Mouse (Mus musculus): Measurements from ENCODE around the gene Opcml. TPM values are rescaled to one million over a fixed set of nuclear protein-coding genes. Genes with fewer than 3 reads are reported as not detected.

Gene Opcml
- 1.7 and 3.3 TPM in 2 replicates for polyA plus RNA-seq (2015; fragmentation: Nextera tagmentation; extraction: Ambion mirVana)

DNA sequence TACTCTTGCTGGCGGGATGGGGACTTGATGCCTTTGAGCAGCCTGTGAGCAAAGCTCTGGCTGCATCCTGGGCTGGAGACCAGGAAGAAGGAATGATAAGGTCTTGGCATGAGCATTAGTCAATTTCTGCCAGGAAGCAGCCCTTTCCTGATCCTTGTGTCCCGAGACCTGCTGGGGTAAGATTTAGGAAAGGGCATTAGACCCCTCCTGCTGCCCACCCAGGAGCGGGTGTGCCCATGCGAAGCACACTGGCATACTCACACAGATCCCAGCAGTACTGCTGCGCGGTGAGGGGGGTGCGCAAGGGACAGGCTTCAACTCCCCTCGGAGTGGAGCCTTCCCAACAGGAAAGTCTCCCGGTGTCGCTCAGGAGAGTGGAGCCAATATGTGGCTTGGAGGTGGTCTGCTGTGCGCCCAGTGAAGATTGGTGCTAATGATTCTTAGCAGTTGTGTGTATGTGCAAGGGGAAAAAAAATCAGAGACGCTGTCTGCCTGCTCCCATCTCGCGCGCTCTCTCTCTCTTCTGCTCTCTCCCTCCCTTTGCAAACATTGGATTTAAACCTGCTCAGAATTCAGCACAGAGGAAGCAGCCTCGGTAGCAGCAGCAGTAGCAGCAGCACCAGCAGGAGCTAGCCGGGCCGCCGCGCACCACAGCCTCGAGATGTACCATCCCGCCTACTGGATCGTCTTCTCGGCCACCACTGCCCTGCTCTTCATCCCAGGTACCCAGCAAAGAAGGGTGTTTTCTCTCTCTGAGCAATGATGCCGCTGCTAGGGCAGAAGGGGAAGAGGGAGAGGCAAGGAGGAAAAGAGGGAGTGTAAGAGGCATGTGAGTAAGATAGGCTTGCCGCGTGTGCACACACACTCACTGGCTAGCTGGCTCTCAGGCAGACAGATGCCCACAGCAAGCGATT lies at the start of gene Opcml:
Gene Opcml (plus strand): TSS at position 51 of the 914 bp plus-strand sequence.
- Histone ChIP-seq H3K27ac (no peak within 1 kb of the TSS), H3K9me3 (replicated peaks) (no peaks in the 10 kb centered on the region), H3K9ac (0 out of 2 replicates have a peak within 1 kb of the TSS, but pooled peaks have one; percentile 4), H3K4me2 (peak within 1 kb of the TSS; percentile 65), H3K27me3 (peaks cover 39% of the 10 kb centered on the region), H3K36me3 (no peaks in the 10 kb centered on the region), H3K4me3 (peak within 1 kb of the TSS; percentile 37), H3K4me1 (replicated peaks) (peaks cover 13% of the 10 kb centered on the region)
- no peak; the same call in 1 of the 2 replicates for ATAC-seq (replicated peaks; ENCODE audit: insufficient number of reproducible peaks, insufficient read depth, low FRiP score, low read depth)
- WGBS = 2% methylated on average over 28 of the region's 28 CpGs

- Histone ChIP-seq H3K36me3 (no peaks in the 10 kb centered on the region), H3K27ac (no peak overlapping the region), H3K4me1 (replicated peaks) (no peaks in the 10 kb centered on the region), H3K9me3 (replicated peaks) (no peaks in the 10 kb centered on the region), H3K4me3 (no peak overlapping the region), H3K9ac (no peak overlapping the region), H3K27me3 (no peaks in the 10 kb centered on the region), H3K4me2 (no peak overlapping the region)
- 62% methylated on average over 1 of the region's 1 CpGs for WGBS
- no peak for ATAC-seq (replicated peaks; ENCODE audit: insufficient number of reproducible peaks, insufficient read depth, low FRiP score, low read depth)
These were observed 31.9 kb upstream of the Opcml start for GRCm38 (mm10) chr9:27758709-27759108.

DNA sequence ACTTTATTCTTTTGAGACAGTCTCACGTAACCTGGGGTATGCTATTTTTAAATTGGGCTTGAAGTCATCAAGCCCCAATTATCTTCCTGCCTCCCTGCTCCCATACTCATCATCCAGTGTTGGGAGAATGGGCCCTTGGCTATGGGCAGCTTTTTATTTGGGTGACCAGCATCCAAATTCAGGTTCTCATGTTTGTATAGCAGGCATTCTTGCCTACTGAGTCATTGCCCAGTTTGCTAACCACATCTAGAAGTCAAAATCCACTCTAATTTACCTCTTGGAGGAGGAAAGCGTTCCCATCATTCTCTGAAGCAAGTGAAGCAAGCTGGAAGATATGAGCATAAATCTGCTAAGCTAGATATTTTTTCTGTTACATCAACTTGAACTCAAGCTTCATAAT lies 29.4 kb upstream of the Opcml start:
- no peak overlapping the region for H3K4me3 ChIP-seq
- no peaks in the 10 kb centered on the region for H3K36me3 ChIP-seq
- 74% methylated on average over 2 of the region's 2 CpGs for WGBS
- no peaks in the 10 kb centered on the region for H3K9me3 ChIP-seq (replicated peaks)
- H3K4me2 ChIP-seq = no peak overlapping the region
- no peak overlapping the region for H3K9ac ChIP-seq
- H3K4me1 ChIP-seq (replicated peaks) = no peaks in the 10 kb centered on the region
- no peak for ATAC-seq (replicated peaks; ENCODE audit: insufficient number of reproducible peaks, insufficient read depth, low FRiP score, low read depth)
- no peak overlapping the region for H3K27ac ChIP-seq
- no peaks in the 10 kb centered on the region for H3K27me3 ChIP-seq

- Histone ChIP-seq H3K27ac (no peak overlapping the region), H3K36me3 (no peaks in the 10 kb centered on the region), H3K4me3 (no peak overlapping the region), H3K4me1 (replicated peaks) (no peaks in the 10 kb centered on the region), H3K4me2 (no peak overlapping the region), H3K9ac (no peak overlapping the region), H3K9me3 (replicated peaks) (no peaks in the 10 kb centered on the region), H3K27me3 (no peaks in the 10 kb centered on the region)
- 88% methylated on average over 3 of the region's 3 CpGs for WGBS
- no peak for ATAC-seq (replicated peaks; ENCODE audit: insufficient number of reproducible peaks, insufficient read depth, low FRiP score, low read depth)
These were observed 24.1 kb upstream of the Opcml start for GRCm38 (mm10) chr9:27766446-27766845.

DNA sequence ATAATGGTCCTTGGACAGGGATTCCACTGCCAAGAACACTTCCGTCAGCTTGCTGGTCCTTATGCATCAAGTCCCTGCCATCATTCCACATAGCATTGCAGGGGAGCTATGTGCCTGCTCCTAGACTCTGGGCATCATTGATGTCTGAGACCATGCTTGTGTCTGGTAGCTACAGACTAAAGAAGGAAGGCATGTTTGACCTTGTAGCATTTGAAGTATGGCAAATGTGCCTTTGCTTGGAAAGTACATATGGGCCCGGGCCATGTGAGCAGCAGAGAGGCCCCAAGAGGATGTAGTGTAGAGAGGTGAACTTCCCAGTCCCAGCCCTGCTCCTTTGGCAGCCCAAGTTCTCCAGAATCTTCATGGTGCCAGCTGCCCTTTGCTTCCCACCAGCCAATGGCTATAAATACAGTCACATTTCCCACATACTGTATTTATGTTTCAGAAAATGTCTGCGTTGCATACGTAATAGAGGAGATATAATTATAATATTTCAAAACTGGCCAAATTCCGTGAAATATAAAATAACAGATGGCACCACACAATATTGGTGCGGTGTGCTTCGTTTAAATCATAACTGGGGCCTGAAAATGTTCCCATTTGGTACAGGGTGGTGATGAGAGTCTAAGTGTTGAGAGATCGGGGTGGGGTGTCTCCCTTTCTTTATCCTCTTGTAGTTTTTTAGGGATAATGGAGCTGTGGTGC lies 23.2 kb upstream of the Opcml start:
- WGBS = 82% methylated on average over 8 of the region's 8 CpGs
- no peak overlapping the region for H3K4me2 ChIP-seq
- ATAC-seq (replicated peaks; ENCODE audit: insufficient number of reproducible peaks, insufficient read depth, low FRiP score, low read depth) = no peak
- H3K27ac ChIP-seq = no peak overlapping the region
- H3K4me1 ChIP-seq (replicated peaks) = no peaks in the 10 kb centered on the region
- no peak overlapping the region for H3K4me3 ChIP-seq
- no peaks in the 10 kb centered on the region for H3K36me3 ChIP-seq
- H3K27me3 ChIP-seq = no peaks in the 10 kb centered on the region
- no peak overlapping the region for H3K9ac ChIP-seq
- no peaks in the 10 kb centered on the region for H3K9me3 ChIP-seq (replicated peaks)

DNA sequence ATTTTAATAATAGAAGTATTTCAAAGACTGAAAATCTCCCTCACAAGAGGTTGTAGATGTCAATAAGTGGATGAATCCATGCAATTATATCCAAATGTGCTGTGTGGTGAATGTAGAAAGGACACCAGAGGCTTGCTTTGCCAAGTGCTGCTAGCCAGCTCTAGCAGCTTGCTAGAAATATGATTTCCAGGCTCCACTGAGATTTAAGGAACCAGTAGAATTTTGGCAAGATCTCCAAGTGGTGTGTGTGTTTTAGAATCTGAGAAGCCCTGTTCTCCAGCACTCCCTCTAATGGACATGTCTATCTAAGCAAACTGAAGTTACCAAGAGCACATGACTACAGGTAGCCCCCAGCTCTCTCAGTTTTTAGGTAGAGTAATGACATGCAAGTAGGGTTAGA lies 21.8 kb upstream of the Opcml start:
- H3K4me2 ChIP-seq = no peak overlapping the region
- no peak overlapping the region for H3K9ac ChIP-seq
- H3K4me1 ChIP-seq (replicated peaks) = no peaks in the 10 kb centered on the region
- H3K27me3 ChIP-seq = no peaks in the 10 kb centered on the region
- H3K9me3 ChIP-seq (replicated peaks) = no peaks in the 10 kb centered on the region
- no peaks in the 10 kb centered on the region for H3K36me3 ChIP-seq
- H3K4me3 ChIP-seq = no peak overlapping the region
- H3K27ac ChIP-seq = no peak overlapping the region
- ATAC-seq (replicated peaks; ENCODE audit: insufficient number of reproducible peaks, insufficient read depth, low FRiP score, low read depth) = no peak

- Histone ChIP-seq H3K4me1 (replicated peaks) (no peaks in the 10 kb centered on the region), H3K9ac (no peak overlapping the region), H3K9me3 (replicated peaks) (no peaks in the 10 kb centered on the region), H3K36me3 (no peaks in the 10 kb centered on the region), H3K27me3 (no peaks in the 10 kb centered on the region), H3K27ac (no peak overlapping the region), H3K4me2 (no peak overlapping the region), H3K4me3 (no peak overlapping the region)
- ATAC-seq (replicated peaks; ENCODE audit: insufficient number of reproducible peaks, insufficient read depth, low FRiP score, low read depth) = no peak
- WGBS = 66% methylated on average over 6 of the region's 6 CpGs
These were observed 9.1 kb upstream of the Opcml start for GRCm38 (mm10) chr9:27781291-27781993.

DNA sequence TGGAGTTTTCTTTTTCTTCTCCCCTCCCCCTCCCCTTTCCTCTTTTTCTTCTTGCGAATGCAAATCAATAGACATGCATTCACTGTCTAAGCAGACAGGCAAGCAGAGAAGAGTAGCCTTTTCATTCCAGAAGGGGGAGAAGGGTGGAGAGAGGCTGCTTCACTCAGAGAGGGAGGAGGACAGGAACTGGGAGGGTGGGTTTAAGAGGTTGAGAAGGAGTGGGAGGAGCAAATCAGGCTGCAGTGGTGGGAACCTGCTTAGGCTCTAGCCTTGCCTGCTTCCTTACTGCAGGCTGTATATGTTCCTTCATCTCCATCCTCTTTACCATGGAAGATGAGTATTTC lies 8.6 kb upstream of the Opcml start:
- no peak overlapping the region for H3K9ac ChIP-seq
- H3K36me3 ChIP-seq = no peaks in the 10 kb centered on the region
- no peaks in the 10 kb centered on the region for H3K27me3 ChIP-seq
- no peaks in the 10 kb centered on the region for H3K4me1 ChIP-seq (replicated peaks)
- H3K4me3 ChIP-seq = no peak overlapping the region
- no peak overlapping the region for H3K4me2 ChIP-seq
- H3K27ac ChIP-seq = no peak overlapping the region
- H3K9me3 ChIP-seq (replicated peaks) = no peaks in the 10 kb centered on the region
- ATAC-seq (replicated peaks; ENCODE audit: insufficient number of reproducible peaks, insufficient read depth, low FRiP score, low read depth) = no peak
- 43% methylated on average over 1 of the region's 1 CpGs for WGBS

DNA sequence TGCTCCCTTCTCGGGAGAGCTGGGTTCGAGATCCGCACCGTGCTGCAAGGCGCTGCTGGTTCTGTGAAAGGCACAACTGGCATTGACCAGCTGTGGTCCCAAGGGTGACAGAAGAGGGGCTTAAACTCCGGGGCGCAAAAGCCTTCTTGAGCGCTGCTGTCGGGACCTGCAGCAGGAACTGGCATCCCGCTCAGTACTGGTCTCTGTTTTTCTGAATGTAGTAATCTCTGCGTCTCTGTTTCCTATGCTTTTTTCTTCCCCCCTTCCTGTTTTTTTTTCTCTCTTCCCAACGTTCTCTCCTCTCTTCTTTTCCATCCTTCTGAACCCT lies 1.0 kb downstream of the Opcml start:
- Histone ChIP-seq H3K4me1 (replicated peaks) (peaks cover 13% of the 10 kb centered on the region), H3K36me3 (no peaks in the 10 kb centered on the region), H3K9ac (0 out of 2 replicates have a peak overlapping the region, but pooled peaks have one; percentile 4), H3K9me3 (replicated peaks) (no peaks in the 10 kb centered on the region), H3K4me2 (peak overlapping the region; percentile 65), H3K4me3 (peak overlapping the region; percentile 37), H3K27ac (no peak overlapping the region), H3K27me3 (peaks cover 39% of the 10 kb centered on the region)
- WGBS = 4% methylated on average over 12 of the region's 12 CpGs
- ATAC-seq (replicated peaks; ENCODE audit: insufficient number of reproducible peaks, insufficient read depth, low FRiP score, low read depth) = no peak

GRCm38 (mm10) chr9:27792226-27792625 lies 1.7 kb downstream of the Opcml start:
- Histone ChIP-seq H3K27ac (no peak overlapping the region), H3K4me2 (no peak overlapping the region), H3K4me3 (no peak overlapping the region), H3K9ac (no peak overlapping the region), H3K9me3 (replicated peaks) (no peaks in the 10 kb centered on the region), H3K27me3 (peaks cover 39% of the 10 kb centered on the region), H3K36me3 (no peaks in the 10 kb centered on the region), H3K4me1 (replicated peaks) (peaks cover 13% of the 10 kb centered on the region)
- 49% methylated on average over 2 of the region's 2 CpGs for WGBS
- no peak for ATAC-seq (replicated peaks; ENCODE audit: insufficient number of reproducible peaks, insufficient read depth, low FRiP score, low read depth)

GRCm38 (mm10) chr9:27792994-27793393 lies 2.4 kb downstream of the Opcml start:
- Histone ChIP-seq H3K4me3 (no peak overlapping the region), H3K4me1 (replicated peaks) (peaks cover 13% of the 10 kb centered on the region), H3K27ac (no peak overlapping the region), H3K9me3 (replicated peaks) (no peaks in the 10 kb centered on the region), H3K4me2 (no peak overlapping the region), H3K27me3 (peaks cover 39% of the 10 kb centered on the region), H3K9ac (no peak overlapping the region), H3K36me3 (no peaks in the 10 kb centered on the region)
- WGBS = 64% methylated on average over 3 of the region's 3 CpGs
- no peak for ATAC-seq (replicated peaks; ENCODE audit: insufficient number of reproducible peaks, insufficient read depth, low FRiP score, low read depth)
